Mouse (Mus musculus) CD8-positive naive resting alpha-beta T cell, adult 57 days (primary cell): ENCODE data around the gene Plagl2. TPM values are rescaled to one million over a fixed set of nuclear protein-coding genes. Genes with fewer than 3 reads are reported as not detected.

ENCODE experiments used
- total RNA-seq: library from RNA; stranded (reverse); gene quantifications from one replicate; pipeline ENCODE4 v1.2.4, GENCODE M21; 2023

Plagl2 gene
- total RNA-seq = 18.5 TPM

GRCm38 (mm10) chr2:153241250-153242014 lies at the start of gene Plagl2, which contains the start of gene Pofut1:
TSS of gene Plagl2 (minus strand) at chr2:153241426.
TSS of gene Pofut1 (plus strand) at chr2:153241533.

GRCm38 (mm10) chr2:153224946-153225594 lies 16.2 kb downstream of the Plagl2 start, which contains the start of gene Tspyl3:
TSS of gene Tspyl3 (minus strand) at chr2:153225441.

Other genes starting within 250 kb of the Plagl2 start
- gene Pdrg1, start 226.0 kb downstream of the Plagl2 start, total RNA-seq = 75.9 TPM
- not detected for gene Xkr7, start 209.6 kb downstream of the Plagl2 start, total RNA-seq
- gene Ccm2l, start 175.5 kb downstream of the Plagl2 start, total RNA-seq = not detected
- gene Hck, start 133.0 kb downstream of the Plagl2 start, total RNA-seq = 13.5 TPM
- 77.3 TPM for gene Tm9sf4, start 80.1 kb downstream of the Plagl2 start, total RNA-seq
- gene Tspyl3, start 16.0 kb downstream of the Plagl2 start, total RNA-seq = 17.5 TPM
- 28.0 TPM for gene Pofut1, start 107 bp upstream of the Plagl2 start, total RNA-seq
- gene Kif3b, start 50.0 kb upstream of the Plagl2 start, total RNA-seq = 23.9 TPM
- gene Asxl1, start 104.4 kb upstream of the Plagl2 start, total RNA-seq = 61.6 TPM